Mouse (Mus musculus) embryonic fibroblast, embryonic 13.5 days (primary cell): Measurements from ENCODE around the gene Fthl17d.
A peak's percentile ranks its signal among the peaks of the same experiment; 100 is the strongest.
"Not testable (repeated sequence)": the region's sequence is repeated elsewhere in the genome, so short reads cannot be mapped to it uniquely, and the experiment has no call there.

Experiments
- CTCF ChIP-seq: IDR thresholded peaks from 2 replicates; pipeline ENCODE4 v1.5.1; 2011; ENCODE audit warnings: mild to moderate bottlenecking, control low read depth, low read length, moderate library complexity, borderline replicate concordance; ENCODE audit not compliant: insufficient read depth
- POLR2A ChIP-seq: IDR thresholded peaks from 2 replicates; pipeline ENCODE4 v1.6.1; 2011; ENCODE audit warnings: low read depth, mild to moderate bottlenecking, control low read depth, low read length, moderate library complexity

GRCm38 (mm10) chrX:8948130-8948805 is 38.3 kb downstream of the Fthl17d start:
- peak; percentile 73 for TF ChIP-seq CTCF
- TF ChIP-seq POLR2A: not testable (repeated sequence)
